10 mouse cellular contexts compared by ENCODE assay signal in the genomic region with DNA sequence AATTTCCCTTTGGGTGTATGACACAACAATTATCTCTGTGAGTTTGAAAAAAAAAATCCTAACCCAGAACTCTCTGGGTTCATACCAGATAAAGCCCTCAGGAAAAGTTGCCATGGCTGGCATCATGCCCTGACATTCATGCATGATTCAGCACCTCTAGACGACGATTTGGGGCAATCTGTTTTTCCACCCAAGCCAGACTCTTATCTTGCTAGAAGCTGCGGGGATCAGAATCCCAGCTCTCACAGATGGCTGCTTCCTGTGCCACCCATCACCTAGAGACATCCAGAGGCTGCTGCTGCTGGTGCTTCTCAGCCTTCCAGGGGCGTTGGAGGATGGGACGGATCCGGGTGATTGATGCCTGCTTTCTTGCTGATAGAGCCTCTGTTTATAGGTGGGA.
A peak's percentile ranks its signal among the peaks of the same experiment; 100 is the strongest.
DNase-seq lines count a peak whose midpoint lies in the region; ATAC-seq and TF ChIP-seq lines count a peak whose summit lies in the region.
"Had no signal": no experiment of that assay in that cellular context is flagged by ENCODE, and none has a peak within 500 bp of the region (broad histone marks: within the 10 kb centered on the region; RNA-seq: fewer than 3 reads in every experiment).

No protein-coding gene starts in this region.

- no peak overlapping the region for H3K9ac ChIP-seq in heart, adult 2 months (ENCODE audit: low read depth, low read length)
- no peak overlapping the region for H3K9ac ChIP-seq in liver, embryonic 12.5 days
- H3K9ac ChIP-seq: limb, embryonic 13.5 days had no signal

- no peak overlapping the region for H3K27ac ChIP-seq in heart, adult 2 months
- H3K27ac ChIP-seq in liver, embryonic 12.5 days = no peak overlapping the region
- H3K27ac ChIP-seq: limb, embryonic 13.5 days had no signal

- ATAC-seq in frontal cortex, adult (ENCODE audit: low TSS enrichment) = peak; percentile 79
- ATAC-seq in liver, embryonic 12.5 days = no peak
- ATAC-seq in activated CD4-positive, CD25-positive, alpha-beta regulatory T cell, adult 4 months = no peak

- intact Hi-C loops in heart, adult 2 months (cut with DNase I) = no loop called here
- intact Hi-C loops in heart, postnatal 25 days (cut with DNase I) = no loop called here

- H3K4me3 ChIP-seq in heart, adult 2 months = no peak overlapping the region
- no peak overlapping the region for H3K4me3 ChIP-seq in liver, embryonic 12.5 days
- H3K4me3 ChIP-seq: limb, embryonic 13.5 days had no signal

- no peaks in the 10 kb centered on the region for H3K27me3 ChIP-seq in heart, adult 2 months (ENCODE audit: control insufficient read depth, insufficient read depth, low read length)
- no peaks in the 10 kb centered on the region; the same call in 1 of the 2 replicates for H3K27me3 ChIP-seq in liver, embryonic 12.5 days (replicated peaks)
- H3K27me3 ChIP-seq: CH12.LX; limb, embryonic 13.5 days had no signal

- no peaks in the 10 kb centered on the region for H3K36me3 ChIP-seq in heart, adult 2 months (ENCODE audit: control insufficient read depth, insufficient read depth, low read length)
- H3K36me3 ChIP-seq in liver, embryonic 12.5 days = no peaks in the 10 kb centered on the region
- H3K36me3 ChIP-seq: limb, embryonic 13.5 days had no signal

- no peaks in the 10 kb centered on the region for H3K79me2 ChIP-seq in heart, adult 2 months (replicated peaks; ENCODE audit: control insufficient read depth, insufficient read depth, low read length)

- H3K4me1 ChIP-seq in heart, adult 2 months (ENCODE audit: control insufficient read depth, insufficient read depth, low read length) = peaks cover 1% of the 10 kb centered on the region
- H3K4me1 ChIP-seq in liver, embryonic 12.5 days = 0 out of 2 replicates have a peak, but pooled peaks cover 3% of the 10 kb centered on the region

- no peak overlapping the region for H3K4me2 ChIP-seq in liver, embryonic 12.5 days
- H3K4me2 ChIP-seq: limb, embryonic 13.5 days had no signal

- WGBS in heart, adult 2 months = 20% methylated on average over 6 of the region's 6 CpGs
- 12% methylated on average over 6 of the region's 6 CpGs for WGBS in liver, embryonic 12.5 days (ENCODE audit: insufficient replicate concordance)

- H3K9me3 ChIP-seq in liver, embryonic 12.5 days (replicated peaks) = no peaks in the 10 kb centered on the region
- H3K9me3 ChIP-seq: limb, embryonic 13.5 days had no signal

- TF ChIP-seq CTCF in heart, adult 2 months (IDR thresholded peaks at IDR 0.05) = no peak

- DNase-seq in heart, adult 2 months = peak; percentile 42 to 57
- DNase-seq in heart, postnatal 25 days (ENCODE audit: low spot score) = no peak
- peak; percentile 90 for DNase-seq in adrenal gland, adult 2 months
- peak; percentile 56 to 57 for DNase-seq in layer of hippocampus, postnatal 36 days
- DNase-seq in testis, postnatal 10 days (ENCODE audit: low spot score) = peak; percentile 52

- TF ChIP-seq POLR2A in heart, adult 2 months (IDR thresholded peaks at IDR 0.05; ENCODE audit: insufficient read depth, low read depth, low read length) = no peak

- TF ChIP-seq EP300 in heart, adult 2 months (IDR thresholded peaks at IDR 0.05; ENCODE audit: insufficient read depth, low read depth, low read length) = no peak
